Mouse (Mus musculus) kidney, postnatal 0 days (tissue): Measurements from ENCODE around the gene Zkscan8. TPM values are rescaled to one million over a fixed set of nuclear protein-coding genes. Genes with fewer than 3 reads are reported as not detected.

Experiments used
- ATAC-seq: fragments of 200-750 bp; cut with Nextera tagmentation; replicated peaks from 2 replicates; pipeline ENCODE4 v1.8.0; 2017; ENCODE audit warnings: low read depth, moderate number of reproducible peaks, moderate TSS enrichment, moderate library complexity; ENCODE audit not compliant: low FRiP score
- DNase-seq: peaks from one replicate; pipeline ENCODE4 v3.0.0-alpha.2; 2016; ENCODE audit warnings: low spot score
- H3K27ac ChIP-seq: fragments of 300-500 bp; sonication (generic); 2 replicates; pipeline ENCODE4 v1.5.1; 2014; ENCODE audit warnings: mild to moderate bottlenecking
- H3K27me3 ChIP-seq: fragments of 300-500 bp; sonication (generic); 2 replicates; pipeline ENCODE4 v1.6.1; 2014; ENCODE audit warnings: low read length, mixed read lengths; ENCODE audit not compliant: insufficient read depth
- H3K36me3 ChIP-seq: fragments of 300-500 bp; sonication (generic); 2 replicates; pipeline ENCODE4 v1.6.1; 2014; ENCODE audit warnings: low read length, mixed read lengths; ENCODE audit not compliant: insufficient read depth
- H3K4me1 ChIP-seq: fragments of 300-500 bp; sonication (generic); replicated peaks from 2 replicates; pipeline ENCODE4 v1.6.1; 2014; ENCODE audit warnings: antibody characterized with exemption, low read length, mixed read lengths; ENCODE audit not compliant: insufficient read depth
- H3K4me2 ChIP-seq: fragments of 300-500 bp; sonication (generic); 2 replicates; pipeline ENCODE4 v1.6.1; 2014; ENCODE audit warnings: mild to moderate bottlenecking, low read length, moderate library complexity, mixed read lengths
- H3K4me3 ChIP-seq: fragments of 300-500 bp; sonication (generic); replicated peaks from 2 replicates; pipeline ENCODE4 v1.5.1; 2014; ENCODE audit warnings: low read depth, low read length
- H3K9ac ChIP-seq: fragments of 300-500 bp; sonication (generic); 2 replicates; pipeline ENCODE4 v1.6.1; 2014; ENCODE audit warnings: low read depth, low read length
- H3K9me3 ChIP-seq: fragments of 300-500 bp; sonication (generic); replicated peaks from 2 replicates; pipeline ENCODE4 v1.6.1; 2016; ENCODE audit warnings: low read length, inconsistent platforms, mixed read lengths
- CTCF ChIP-seq: IDR thresholded peaks from 2 replicates; pipeline ENCODE4 v1.5.1; 2016; ENCODE audit warnings: antibody characterized with exemption, low read depth, mild to moderate bottlenecking, moderate library complexity
- WGBS: fragments of 180-500 bp; shearing (Covaris S2); extraction: QIAGEN DNeasy Blood & Tissue Kit; methylation state at CpG from one replicate; pipeline ENCODE4 v1.1.7; 2014; 5-methylcytosine and 5-hydroxymethylcytosine counted together
- polyA plus RNA-seq: library from polyadenylated mRNA; unstranded; fragments of >200 nt; fragmentation: Nextera tagmentation; extraction: Ambion mirVana; gene quantifications from 2 replicates; pipeline ENCODE4 v1.2.1, GENCODE M21; 2015

Zkscan8 gene
- 4.6 and 5.0 TPM in 2 replicates for polyA plus RNA-seq

DNA sequence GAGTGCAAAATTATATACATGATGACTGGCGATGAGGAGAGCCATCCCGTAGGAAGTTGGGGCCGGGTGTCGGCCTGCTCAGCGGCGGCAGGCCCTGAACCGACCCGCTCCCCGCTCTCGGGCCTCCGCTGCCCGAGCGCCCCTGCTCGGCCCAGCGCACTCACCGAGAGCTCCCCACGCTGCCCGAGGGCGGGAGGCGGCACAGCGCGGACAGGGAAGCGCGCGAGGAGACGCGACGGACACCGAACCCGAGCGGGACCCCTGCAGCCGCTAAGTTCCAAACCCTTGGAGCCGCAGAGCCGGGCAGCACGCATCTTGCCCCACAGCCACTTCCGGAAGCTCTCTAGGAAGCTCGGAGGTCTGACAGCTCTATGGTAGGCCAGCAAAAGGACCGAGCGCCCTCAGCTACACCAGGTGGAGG, at the start of gene Zkscan8:
Zkscan8 (minus strand) TSS at position 340 of the 421 bp plus-strand sequence.
- DNase-seq, result peak; percentile 95
- H3K4me2 ChIP-seq, result peak within 1 kb of the TSS; percentile 68
- peak; percentile 22; the same call in 1 of the 2 replicates for TF ChIP-seq CTCF
- 0 out of 2 replicates have a peak, but pooled peaks cover 11% of the 10 kb centered on the region for H3K36me3 ChIP-seq
- H3K9ac ChIP-seq, result peak within 1 kb of the TSS; percentile 99
- H3K9me3 ChIP-seq, result no peaks in the 10 kb centered on the region
- H3K4me1 ChIP-seq, result peaks cover 2% of the 10 kb centered on the region; the same call in 1 of the 2 replicates
- peak; percentile 98 for ATAC-seq
- peak within 1 kb of the TSS; percentile 97 for H3K27ac ChIP-seq
- no peaks in the 10 kb centered on the region for H3K27me3 ChIP-seq
- WGBS, result 0% methylated on average over 39 of the region's 39 CpGs
- H3K4me3 ChIP-seq, result peak within 1 kb of the TSS; percentile 92

DNA sequence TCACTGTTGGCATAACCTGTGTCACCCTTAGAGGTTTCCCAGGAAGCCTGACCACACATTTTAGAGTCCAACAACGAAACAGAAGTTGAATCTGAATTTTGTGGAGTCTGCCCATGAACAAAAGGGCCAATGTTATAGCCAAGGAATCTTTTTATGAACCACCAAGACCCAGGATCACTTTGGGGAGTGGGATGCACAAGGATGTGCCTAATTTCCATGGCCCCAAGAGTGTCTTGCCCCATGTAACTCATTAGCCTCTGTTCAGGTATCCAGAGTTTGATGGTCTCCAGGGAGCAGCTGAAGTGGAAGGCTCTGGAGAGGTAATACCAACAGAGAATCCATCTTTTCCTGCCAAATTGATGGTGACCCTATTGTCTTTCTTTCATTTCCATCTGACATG, 28.9 kb upstream of the Zkscan8 start, which contains the start of gene Olfr1535:
Olfr1535 (minus strand) TSS at position 101 of the 400 bp plus-strand sequence.
- H3K27me3 ChIP-seq, result no peaks in the 10 kb centered on the region
- H3K4me1 ChIP-seq, result no peaks in the 10 kb centered on the region
- H3K4me3 ChIP-seq, result no peak within 1 kb of the TSS
- DNase-seq, result no peak
- no peaks in the 10 kb centered on the region for H3K9me3 ChIP-seq
- TF ChIP-seq CTCF, result no peak
- no peak within 1 kb of the TSS for H3K4me2 ChIP-seq
- H3K27ac ChIP-seq, result no peak within 1 kb of the TSS
- ATAC-seq, result no peak
- no peak within 1 kb of the TSS for H3K9ac ChIP-seq
- H3K36me3 ChIP-seq, result no peaks in the 10 kb centered on the region
- WGBS, result 39% methylated on average over 1 of the region's 1 CpGs

DNA sequence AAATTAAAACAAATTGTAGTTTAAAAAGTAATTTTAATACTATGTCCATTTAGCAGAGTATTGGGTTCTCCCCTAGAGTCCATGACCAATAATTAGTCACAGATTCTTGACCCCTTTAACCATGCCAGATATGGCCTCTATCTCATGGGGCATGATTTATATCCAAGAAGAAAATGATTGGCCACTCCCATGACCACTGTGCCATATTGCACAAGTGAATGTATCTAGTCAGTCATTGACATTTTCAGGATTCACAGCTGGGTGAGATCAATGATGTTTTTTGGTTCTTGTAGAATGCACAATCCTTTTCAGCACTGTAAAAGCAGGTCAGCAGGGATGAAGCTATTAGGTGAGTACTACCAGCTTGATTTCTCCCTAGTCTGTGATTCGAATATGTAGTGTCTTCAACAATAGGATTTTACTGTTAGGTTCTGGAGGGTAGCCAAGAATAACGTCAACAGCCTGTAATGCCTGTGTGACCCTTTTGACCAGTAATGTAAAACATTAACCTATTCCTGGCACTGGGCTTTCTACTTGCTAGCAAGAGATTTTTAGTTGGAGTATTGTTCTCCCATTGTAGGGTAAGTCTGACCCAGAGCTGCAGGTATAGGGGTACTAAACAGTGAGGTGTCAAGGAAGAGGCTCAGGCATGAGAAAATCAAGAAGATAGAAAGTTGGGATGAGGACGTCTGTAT, 19.6 kb upstream of the Zkscan8 start:
- WGBS, result 29% methylated on average over 3 of the region's 3 CpGs
- DNase-seq, result peak; percentile 22
- no peak overlapping the region for H3K27ac ChIP-seq
- ATAC-seq, result 0 out of 2 replicates have a peak, but pooled peaks have one; percentile 43
- no peak overlapping the region for H3K4me3 ChIP-seq
- H3K4me2 ChIP-seq, result no peak overlapping the region
- H3K9me3 ChIP-seq, result no peaks in the 10 kb centered on the region
- no peaks in the 10 kb centered on the region for H3K4me1 ChIP-seq
- H3K9ac ChIP-seq, result no peak overlapping the region
- no peak for TF ChIP-seq CTCF
- no peaks in the 10 kb centered on the region for H3K36me3 ChIP-seq
- H3K27me3 ChIP-seq, result no peaks in the 10 kb centered on the region

DNA sequence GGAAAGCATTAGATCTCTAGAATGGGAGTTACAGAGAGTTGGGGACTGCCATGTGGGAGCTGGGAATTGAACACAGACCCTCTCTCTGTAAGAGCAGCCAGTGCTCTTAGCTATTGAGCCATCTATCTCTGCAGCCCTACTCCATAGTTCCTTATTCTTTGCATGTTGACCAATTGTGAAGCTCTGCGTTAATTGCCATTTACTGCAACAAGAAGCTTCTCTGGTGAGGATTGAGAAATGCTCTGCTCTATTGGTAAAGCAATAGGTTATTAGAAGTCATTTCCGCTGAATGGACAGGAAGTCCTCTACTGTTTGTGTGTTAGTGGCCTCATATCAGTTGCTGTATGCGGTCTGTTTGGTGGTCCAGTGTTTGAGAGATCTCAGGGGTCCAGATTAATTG, 18.6 kb upstream of the Zkscan8 start:
- DNase-seq (no peak), ATAC-seq (no peak)
- Histone ChIP-seq H3K27me3 (no peaks in the 10 kb centered on the region), H3K9ac (no peak overlapping the region), H3K4me3 (no peak overlapping the region), H3K4me2 (no peak overlapping the region), H3K9me3 (no peaks in the 10 kb centered on the region), H3K36me3 (no peaks in the 10 kb centered on the region), H3K27ac (no peak overlapping the region), H3K4me1 (no peaks in the 10 kb centered on the region)
- no peak for TF ChIP-seq CTCF
- WGBS, result 85% methylated on average over 3 of the region's 3 CpGs

DNA sequence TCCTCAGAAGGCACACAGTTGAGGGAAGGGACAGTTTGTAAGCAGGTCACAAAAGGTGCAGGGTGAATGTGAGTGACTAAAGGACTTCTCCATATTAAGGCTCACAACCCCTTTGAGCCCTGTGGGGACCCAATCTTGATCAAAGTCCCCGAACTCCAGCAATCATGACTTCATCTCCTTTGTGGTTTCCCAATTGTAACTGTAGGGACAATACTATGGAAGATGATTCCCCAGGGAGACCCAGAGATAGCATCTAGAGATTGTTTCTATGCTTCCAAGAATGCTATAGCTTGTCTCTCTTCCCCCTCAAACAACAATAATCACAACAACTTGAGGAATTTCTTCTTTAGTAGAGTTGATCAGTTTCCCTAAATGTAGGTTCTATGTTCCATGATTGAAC, 11.8 kb upstream of the Zkscan8 start, which contains the start of gene Olfr1366:
Olfr1366 (minus strand) TSS at position 101 of the 400 bp plus-strand sequence.
- H3K36me3 ChIP-seq, result no peaks in the 10 kb centered on the region
- H3K9me3 ChIP-seq, result no peaks in the 10 kb centered on the region
- 62% methylated on average over 1 of the region's 1 CpGs for WGBS
- H3K27ac ChIP-seq, result no peak within 1 kb of the TSS
- no peak within 1 kb of the TSS for H3K4me3 ChIP-seq
- DNase-seq (no peak), ATAC-seq (no peak)
- TF ChIP-seq CTCF, result no peak
- H3K27me3 ChIP-seq, result no peaks in the 10 kb centered on the region
- no peaks in the 10 kb centered on the region for H3K4me1 ChIP-seq
- no peak within 1 kb of the TSS for H3K9ac ChIP-seq
- H3K4me2 ChIP-seq, result no peak within 1 kb of the TSS

DNA sequence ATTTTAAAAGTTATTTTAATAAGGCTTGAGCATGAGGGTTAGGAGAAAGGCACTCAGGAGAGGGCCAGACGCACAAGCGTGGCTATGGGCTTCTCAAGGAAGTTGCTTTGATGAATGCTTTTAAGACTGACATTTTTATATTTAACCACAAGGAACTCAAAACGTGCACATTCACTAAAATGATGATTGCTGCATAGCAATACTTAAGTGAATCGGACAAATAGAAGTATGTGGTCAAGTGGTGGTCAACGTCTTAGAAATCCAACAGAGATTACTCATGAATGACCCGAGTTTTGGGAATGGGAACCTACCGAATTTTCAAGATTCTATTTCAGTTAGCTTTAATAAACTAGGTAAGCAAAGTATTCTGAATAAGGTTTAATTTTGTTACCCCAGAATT, 784 bp downstream of the Zkscan8 start:
- 34% methylated on average over 7 of the region's 7 CpGs for WGBS
- Histone ChIP-seq H3K4me3 (peak overlapping the region; percentile 92), H3K9me3 (no peaks in the 10 kb centered on the region), H3K27me3 (no peaks in the 10 kb centered on the region), H3K27ac (no peak overlapping the region), H3K4me1 (peaks cover 2% of the 10 kb centered on the region; the same call in 1 of the 2 replicates), H3K36me3 (0 out of 2 replicates have a peak, but pooled peaks cover 14% of the 10 kb centered on the region), H3K9ac (peak overlapping the region; percentile 5; the same call in 1 of the 2 replicates), H3K4me2 (peak overlapping the region; percentile 68)
- TF ChIP-seq CTCF, result no peak
- no peak for ATAC-seq
- DNase-seq, result peak; percentile 20
